Mouse (Mus musculus): ENCODE measurements around the gene Gpat3.

- TF ChIP-seq CTCF (IDR thresholded peaks at IDR 0.05; ENCODE audit: extremely low read depth, insufficient read length, insufficient replicate concordance, low read depth, low read length) (no peak), POLR2A (IDR thresholded peaks at IDR 0.05; ENCODE audit: low read depth, low read length) (no peak)
Observed at GRCm38 (mm10) chr5:100866183-100866582, 20.7 kb downstream of the Gpat3 start.
